Mouse (Mus musculus): Measurements from ENCODE around the gene Msi2. TPM values are rescaled to one million over a fixed set of nuclear protein-coding genes. Genes with fewer than 3 reads are reported as not detected.

Gene Msi2
- 14.7 TPM for polyA plus RNA-seq (2017; shearing (Covaris generic))

DNA sequence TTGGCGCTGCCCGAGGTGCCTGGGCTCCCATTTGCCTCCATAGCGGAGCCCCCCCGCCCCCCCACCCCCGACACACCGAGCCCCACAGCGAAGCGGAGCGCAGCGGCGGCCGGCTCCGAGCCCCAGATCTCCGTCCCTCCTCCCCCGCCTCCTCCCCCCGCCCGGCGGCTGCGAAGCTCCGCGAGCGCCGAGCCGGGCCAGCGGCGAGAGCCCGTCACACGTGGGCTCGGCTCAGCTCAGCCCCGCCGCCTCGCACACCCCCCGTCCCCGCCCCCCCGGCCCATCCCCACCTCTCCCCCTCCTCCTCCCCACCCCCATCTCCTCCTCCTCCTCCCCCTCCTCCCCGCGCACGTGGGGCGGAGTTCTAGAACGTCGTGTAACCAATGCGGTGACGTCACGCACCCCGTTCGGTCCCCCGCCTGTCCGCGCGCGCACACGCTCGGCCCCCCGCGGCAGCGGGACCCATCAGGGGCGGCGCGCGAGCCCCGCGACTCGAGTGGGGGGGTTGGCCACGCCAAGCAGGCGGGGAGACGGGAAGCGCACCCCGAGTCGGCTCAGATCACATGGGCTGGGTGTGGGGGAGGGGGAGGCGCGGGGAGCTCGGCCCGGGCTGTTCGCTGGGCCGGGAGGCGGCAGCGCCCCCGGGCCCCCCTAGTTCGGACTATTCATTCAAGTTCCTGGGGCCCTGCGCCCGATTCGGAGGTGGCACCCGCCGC lies at the start of gene Msi2:
Gene Msi2, minus strand, starts transcription at position 464 of the 716 bp plus-strand sequence.

DNA sequence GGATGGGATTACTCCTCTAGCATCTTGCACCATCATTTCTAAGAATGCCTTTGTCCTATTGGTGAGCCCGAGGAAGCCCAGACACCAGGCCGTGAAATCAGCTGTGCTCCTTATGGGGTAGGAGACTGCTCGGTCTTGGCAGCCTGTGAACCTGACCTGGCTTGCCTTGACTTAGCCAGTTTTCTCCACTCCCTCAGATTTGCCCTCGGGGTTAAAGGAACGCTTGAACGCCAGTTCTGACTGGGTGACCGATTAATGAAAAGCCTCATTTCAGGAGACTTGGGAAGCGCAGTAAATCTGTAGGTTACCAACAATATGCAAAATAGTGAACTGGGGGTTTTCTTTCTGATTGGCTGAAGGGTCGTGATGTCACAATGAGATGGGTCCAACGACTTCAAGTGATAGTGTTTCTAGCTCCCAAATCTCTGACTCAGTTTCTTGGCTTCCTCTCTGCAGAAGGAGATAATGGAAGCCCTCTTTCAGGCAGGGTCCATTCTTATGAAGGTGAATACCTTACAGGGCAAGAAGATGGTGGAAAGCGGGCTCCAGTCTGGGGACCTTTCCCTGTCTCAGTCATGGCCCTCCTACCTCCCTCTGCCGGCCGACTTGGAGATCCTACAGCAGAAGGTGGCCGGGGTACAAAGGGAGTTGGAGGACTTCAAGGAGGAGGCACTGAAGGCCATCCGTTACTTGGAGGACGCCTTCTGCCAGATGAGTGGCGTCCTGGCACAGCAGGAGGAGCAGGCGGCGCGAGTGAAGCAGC lies 424.5 kb downstream of the Msi2 start, which contains the start of gene Ccdc182:
Gene Ccdc182, plus strand, starts transcription at position 428 of the 763 bp plus-strand sequence.

Other genes with a start within 250 kb of the Msi2 start
- gene Akap1, start 146.1 kb upstream of the Msi2 start, polyA plus RNA-seq (2017; shearing (Covaris generic)) = 3.0 TPM
- gene Scpep1, start 237.0 kb upstream of the Msi2 start, polyA plus RNA-seq (2017; shearing (Covaris generic)) = 8.7 TPM
- not detected for gene Elobl, start 248.4 kb upstream of the Msi2 start, polyA plus RNA-seq (2017; shearing (Covaris generic))

All from CD4-positive, CD25-positive, alpha-beta regulatory T cell (primary cell).